Mouse (Mus musculus) cortical plate, adult 2 months (tissue): ENCODE measurements around the gene Tuba4a.

Experiments
- CTCF ChIP-seq: fragments of 200-500 bp; IDR thresholded peaks from 2 replicates; pipeline ENCODE4 v1.5.1; 2011; ENCODE audit warnings: mild to moderate bottlenecking, control low read depth, low read length; ENCODE audit not compliant: insufficient read depth; ENCODE audit errors: extremely low read depth
- POLR2A ChIP-seq: fragments of 200-500 bp; IDR thresholded peaks from 2 replicates; pipeline ENCODE4 v1.6.1; 2011; ENCODE audit warnings: mild to moderate bottlenecking, low read length, control low read depth; ENCODE audit not compliant: insufficient read depth; ENCODE audit errors: extremely low read depth

DNA sequence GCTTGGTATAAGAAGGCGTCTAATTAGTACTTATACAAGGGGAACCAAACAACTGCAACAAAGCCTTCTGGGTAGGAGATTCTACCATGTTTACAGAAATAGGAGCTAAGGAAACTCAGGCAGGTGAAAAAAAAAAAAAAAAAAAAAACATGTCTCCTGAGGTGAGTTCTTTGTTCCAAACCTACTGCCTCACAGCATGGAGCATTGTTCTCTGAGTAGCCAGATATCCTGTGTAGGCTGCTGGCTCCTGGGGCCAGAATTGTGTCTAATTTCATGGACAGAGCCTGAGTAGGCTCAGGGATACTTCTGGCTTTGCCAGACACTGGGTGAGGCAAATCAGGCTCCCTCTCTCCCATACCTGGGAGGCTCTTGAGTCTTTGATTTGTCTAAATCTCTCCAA lies 8.0 kb upstream of the Tuba4a start:
- TF ChIP-seq POLR2A (no peak), CTCF (no peak)
